Mouse (Mus musculus) cerebellum, adult 11-12 months (tissue): ENCODE data around the gene Ncor2.
A peak's percentile ranks its signal among the peaks of the same experiment; 100 is the strongest.

Experiments
- DNase-seq: peaks from one replicate; pipeline ENCODE4 v3.0.0; 2022

Gene Ncor2

GRCm38 (mm10) chr5:125190105-125190813 is 11.2 kb upstream of the Ncor2 start:
- no peak for DNase-seq

DNA sequence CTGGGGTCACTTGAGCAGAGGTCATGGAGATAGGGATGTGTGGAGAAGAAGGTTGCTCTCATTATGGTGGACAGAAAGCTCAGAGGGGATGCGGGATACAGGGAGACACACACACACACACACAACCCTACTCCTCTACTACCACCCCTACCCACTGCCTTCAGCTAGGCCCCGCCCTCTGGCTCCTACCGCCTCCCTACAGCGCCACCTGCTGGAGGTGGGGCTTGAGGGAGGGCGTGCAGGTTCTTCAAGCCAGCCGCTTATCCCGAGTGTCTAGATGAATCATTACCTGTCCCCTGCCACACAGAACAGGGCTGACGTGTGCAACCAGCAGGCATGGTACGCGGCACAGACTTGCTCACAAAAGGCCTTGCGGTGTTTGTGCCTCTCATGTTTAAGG is 10.6 kb upstream of the Ncor2 start:
- peak; percentile 68 for DNase-seq

- no peak for DNase-seq
Measured at GRCm38 (mm10) chr5:125188812-125189598, 10.0 kb upstream of the Ncor2 start.

GRCm38 (mm10) chr5:125184826-125185225 is 5.8 kb upstream of the Ncor2 start:
- DNase-seq: no peak

- DNase-seq: peak; percentile 52
Measured at GRCm38 (mm10) chr5:125183321-125184003, 4.4 kb upstream of the Ncor2 start.

- no peak for DNase-seq
Measured at GRCm38 (mm10) chr5:125180630-125181263, 1.7 kb upstream of the Ncor2 start.

DNA sequence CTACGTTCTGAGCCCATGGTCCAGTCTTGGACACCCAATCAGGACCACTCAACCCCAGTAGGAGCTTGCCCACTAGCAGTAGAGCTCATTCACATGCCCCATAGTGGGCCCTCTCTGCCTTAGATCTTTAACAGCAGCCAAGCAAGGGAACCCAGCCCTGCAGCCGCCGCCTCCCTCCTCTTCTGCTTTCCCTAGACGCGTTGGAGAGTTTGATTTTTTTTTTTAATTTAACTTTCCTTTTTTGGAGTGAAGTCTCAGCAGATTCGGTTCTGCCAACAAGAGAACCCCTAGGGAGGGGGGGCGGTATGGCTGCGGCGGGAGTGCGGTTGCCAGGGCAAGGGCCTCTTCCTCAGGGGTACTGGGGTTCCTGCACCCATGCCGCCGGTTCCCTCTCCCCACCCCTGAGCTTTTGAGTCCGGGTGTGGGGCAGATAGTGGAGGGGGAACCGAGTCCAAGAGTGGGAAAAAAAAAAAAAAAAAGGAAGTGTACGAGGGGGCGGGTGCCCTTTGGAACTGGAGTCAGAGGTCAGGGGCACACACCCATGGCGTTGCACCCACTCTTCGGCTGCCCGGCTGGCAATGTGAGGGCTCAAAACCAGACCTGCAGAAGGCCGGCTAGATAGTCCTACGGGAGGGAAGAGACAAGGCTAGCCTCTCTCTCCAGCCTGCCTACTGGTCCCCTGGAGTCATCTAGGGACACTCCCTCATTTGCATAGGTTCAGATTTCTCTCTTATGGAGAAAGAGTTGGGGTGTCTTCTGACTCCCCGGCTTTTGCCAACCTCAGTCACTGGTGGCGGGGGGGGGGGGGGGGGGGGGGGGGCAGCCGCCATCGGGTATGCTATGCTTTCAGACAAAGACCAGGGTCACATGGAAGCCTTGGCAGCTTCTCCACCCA is 963 bp upstream of the Ncor2 start:
- DNase-seq: peak; percentile 68

- DNase-seq: peak; percentile 78
Measured at GRCm38 (mm10) chr5:125178171-125179006, 630 bp downstream of the Ncor2 start.

DNA sequence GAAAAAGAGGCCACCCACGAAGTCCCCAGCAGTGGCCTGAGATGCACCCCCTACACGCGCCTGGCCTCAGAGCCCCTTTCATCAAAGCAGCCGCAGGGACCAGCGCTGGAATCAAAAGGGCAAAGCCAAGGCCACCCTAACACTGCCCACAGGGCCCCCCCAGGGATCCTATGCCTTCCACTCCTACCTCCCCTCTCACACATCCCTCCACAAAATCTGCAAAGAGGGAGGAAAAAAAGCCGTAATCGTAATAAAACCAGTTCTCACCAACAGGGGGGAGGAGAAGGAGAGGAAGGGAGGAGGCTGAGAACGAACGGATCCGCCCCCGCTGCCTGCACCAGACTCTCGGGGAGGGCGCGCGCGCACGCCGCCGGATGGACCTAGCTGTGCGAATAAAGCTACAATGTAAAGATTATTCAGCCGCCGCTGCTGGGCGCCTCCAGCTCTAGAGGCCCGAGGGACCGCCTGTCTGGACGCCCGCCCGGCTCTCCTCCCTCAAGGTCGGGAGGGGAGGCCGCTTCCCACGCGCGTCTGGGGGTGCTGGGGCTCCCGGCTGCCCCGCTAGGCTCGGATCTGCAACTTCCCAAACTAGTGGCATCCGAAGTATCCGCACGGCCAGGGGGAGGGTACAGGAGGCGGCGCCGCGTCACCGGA is 1.4 kb downstream of the Ncor2 start:
- no peak for DNase-seq

GRCm38 (mm10) chr5:125176864-125177263 is 2.2 kb downstream of the Ncor2 start:
- DNase-seq: peak; percentile 74

DNA sequence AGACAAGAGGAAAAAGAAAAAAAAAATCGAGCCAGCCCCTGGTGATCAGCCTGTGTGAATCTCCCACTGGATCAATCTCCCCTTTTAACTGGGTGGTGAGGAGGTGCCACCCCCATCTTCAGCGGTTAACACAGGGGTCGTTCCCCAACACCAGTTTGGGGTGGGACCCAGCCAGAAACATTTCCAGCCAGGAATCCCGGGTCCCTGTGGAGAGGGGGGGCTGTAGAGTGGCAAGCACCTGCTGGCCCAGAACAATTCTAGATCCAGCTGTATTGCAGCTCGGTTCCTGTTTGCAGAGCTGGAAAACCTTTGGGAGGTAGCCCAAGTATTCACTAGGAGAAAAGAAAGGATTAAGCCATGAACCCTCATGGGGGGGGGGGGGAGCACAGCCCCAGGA is 2.7 kb downstream of the Ncor2 start:
- peak; percentile 64 for DNase-seq

- no peak for DNase-seq
Measured at GRCm38 (mm10) chr5:125175673-125176369, 3.2 kb downstream of the Ncor2 start.

- DNase-seq: peak; percentile 79
Measured at GRCm38 (mm10) chr5:125174726-125175672, 4.0 kb downstream of the Ncor2 start.

GRCm38 (mm10) chr5:125173868-125174267 is 5.2 kb downstream of the Ncor2 start:
- DNase-seq: no peak

GRCm38 (mm10) chr5:125172831-125173615 is 6.0 kb downstream of the Ncor2 start:
- no peak for DNase-seq

DNA sequence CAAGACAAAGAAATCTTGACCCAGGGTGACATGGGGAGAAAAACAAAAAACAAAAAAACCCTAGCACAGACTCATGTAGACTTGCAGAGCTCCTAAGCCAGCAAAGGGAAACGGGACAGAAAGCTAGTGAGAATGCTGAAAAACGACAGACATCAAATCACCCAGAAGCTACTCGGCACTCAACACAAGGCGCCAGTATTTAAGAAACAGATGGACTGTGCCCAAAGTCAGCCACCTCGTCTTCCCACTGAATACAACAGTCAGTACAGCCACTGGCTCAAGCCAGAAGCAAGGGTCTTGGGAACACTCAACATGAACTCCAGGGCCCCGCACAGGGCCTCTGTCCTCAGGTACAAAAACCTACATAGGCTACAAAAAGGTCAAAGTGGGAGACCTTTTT is 7.8 kb downstream of the Ncor2 start:
- no peak for DNase-seq

DNA sequence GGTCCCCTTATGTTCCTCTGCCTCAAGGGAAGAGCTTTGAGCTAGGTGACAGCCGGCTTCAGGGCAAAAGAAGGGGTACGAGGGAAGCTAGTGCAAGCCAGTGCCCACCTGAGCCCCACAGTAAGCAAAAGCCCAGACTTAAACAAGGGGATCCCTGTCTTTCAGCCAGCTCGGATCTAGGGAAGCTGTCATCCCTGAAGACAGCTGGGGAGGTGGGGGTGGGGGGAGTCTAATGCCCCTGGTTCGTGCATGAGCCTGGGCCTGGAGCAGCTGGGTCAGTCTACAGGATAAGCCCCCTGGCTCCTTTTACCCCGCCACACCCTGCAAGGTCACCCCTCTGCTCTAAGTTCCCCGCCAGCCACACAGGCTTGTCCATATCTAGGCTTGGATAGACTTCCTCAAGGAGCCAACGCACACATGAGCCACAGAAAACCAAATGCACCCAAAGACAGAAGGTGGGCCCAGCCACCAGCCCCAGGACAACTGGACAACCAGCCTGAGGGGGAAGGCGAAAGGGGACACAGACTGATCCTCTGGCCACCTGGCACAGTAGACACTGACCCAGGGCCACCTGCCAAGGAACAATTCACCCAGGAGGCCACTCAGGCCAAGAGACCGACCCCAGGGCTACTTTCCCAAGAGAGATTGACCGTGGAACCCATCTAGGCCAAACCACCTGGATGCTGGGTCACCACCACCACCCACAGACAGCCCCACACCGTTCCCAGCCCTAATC is 8.7 kb downstream of the Ncor2 start:
- DNase-seq: peak; percentile 58
